Comparison of ENCODE assay signal across 9 mouse cellular contexts in the genomic region with DNA sequence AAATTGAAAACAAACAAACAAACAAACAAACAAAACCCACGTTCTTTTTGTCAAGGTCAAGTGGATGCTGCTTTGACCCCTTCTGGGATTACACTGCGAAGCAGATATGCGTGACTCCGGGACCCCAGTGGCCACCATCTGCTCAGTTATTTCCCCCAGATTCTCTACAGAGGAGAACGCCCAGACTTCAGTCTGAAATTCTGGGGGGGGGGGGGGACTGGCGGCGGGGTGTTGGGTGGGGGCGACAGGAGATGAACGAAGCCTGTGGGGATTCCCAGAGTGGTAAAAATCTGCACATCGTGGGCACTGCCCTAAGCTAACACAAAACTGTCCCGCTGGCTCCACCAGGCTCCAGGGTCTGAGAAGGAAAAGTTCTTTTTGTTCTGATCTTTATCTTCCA. TPM values are rescaled to one million over a fixed set of nuclear protein-coding genes. Genes with fewer than 3 reads are reported as not detected.
DNase-seq lines count a peak whose midpoint lies in the region; ATAC-seq and TF ChIP-seq lines count a peak whose summit lies in the region.
"Had no signal": no experiment of that assay in that cellular context is flagged by ENCODE, and none has a peak within 500 bp of the region (broad histone marks: within the 10 kb centered on the region; RNA-seq: fewer than 3 reads in every experiment).

No protein-coding gene starts in this region.

- H3K36me3 ChIP-seq in heart, embryonic 11.5 days (ENCODE audit: control insufficient read depth, insufficient read depth, low read length): no peaks in the 10 kb centered on the region
- peaks cover 10% of the 10 kb centered on the region for H3K36me3 ChIP-seq in ES-Bruce4 (ENCODE audit: control insufficient read depth, insufficient read depth, low read length, poor library complexity, severe bottlenecking)
- H3K36me3 ChIP-seq in heart, embryonic 16.5 days (ENCODE audit: control insufficient read depth, insufficient read depth): no peaks in the 10 kb centered on the region
- no peaks in the 10 kb centered on the region for H3K36me3 ChIP-seq in liver, embryonic 12.5 days

- no peak for DNase-seq in heart, postnatal 10 days
- DNase-seq in thymus, adult 18-20 months: no peak
- DNase-seq in urinary bladder, postnatal 14 days (ENCODE audit: low spot score): no peak
- no peak for DNase-seq in right cerebral cortex, adult 18-20 months

- 8% methylated on average over 11 of the region's 11 CpGs for WGBS in heart, embryonic 11.5 days (ENCODE audit: insufficient replicate concordance)
- 8% methylated on average over 11 of the region's 11 CpGs for WGBS in heart, embryonic 16.5 days
- 4% methylated on average over 11 of the region's 11 CpGs for WGBS in liver, embryonic 12.5 days (ENCODE audit: insufficient replicate concordance)

- intact Hi-C loops in heart, postnatal 10 days (cut with DNase I): loop anchor here (2.0 kb wide), 1 partner anchor 46 kb away; no protein-coding TSS in a partner anchor

- H3K27me3 ChIP-seq in heart, embryonic 11.5 days (ENCODE audit: control insufficient read depth, insufficient read depth, low read length): peaks cover 57% of the 10 kb centered on the region
- H3K27me3 ChIP-seq in ES-Bruce4 (ENCODE audit: control insufficient read depth, insufficient read depth, low read length, poor library complexity, severe bottlenecking): no peaks in the 10 kb centered on the region
- H3K27me3 ChIP-seq in heart, embryonic 16.5 days (ENCODE audit: control insufficient read depth, insufficient read depth, low read length): peaks cover 57% of the 10 kb centered on the region
- H3K27me3 ChIP-seq in liver, embryonic 12.5 days (replicated peaks): peaks cover 91% of the 10 kb centered on the region

- H3K27ac ChIP-seq in heart, embryonic 11.5 days (ENCODE audit: low read depth, low read length): no peak overlapping the region
- H3K27ac ChIP-seq in ES-Bruce4 (ENCODE audit: insufficient read depth, low read length): peak overlapping the region; percentile 59; the same call in 1 of the 2 replicates
- H3K27ac ChIP-seq in heart, embryonic 16.5 days (ENCODE audit: low read length): no peak overlapping the region
- no peak overlapping the region for H3K27ac ChIP-seq in liver, embryonic 12.5 days

- no peak for TF ChIP-seq POLR2A in ES-Bruce4 (IDR thresholded peaks at IDR 0.05; ENCODE audit: insufficient read depth, low read length)

- H3K9ac ChIP-seq in heart, embryonic 11.5 days (ENCODE audit: low read depth, low read length): no peak overlapping the region
- peak overlapping the region; percentile 81 for H3K9ac ChIP-seq in ES-Bruce4 (ENCODE audit: low read depth, poor library complexity, severe bottlenecking)
- no peak overlapping the region; the same call in 1 of the 2 replicates for H3K9ac ChIP-seq in heart, embryonic 16.5 days (ENCODE audit: low read length)
- H3K9ac ChIP-seq in liver, embryonic 12.5 days: no peak overlapping the region

- H3K9me3 ChIP-seq in heart, embryonic 11.5 days (replicated peaks; ENCODE audit: control insufficient read depth, low read length): no peaks in the 10 kb centered on the region
- H3K9me3 ChIP-seq in ES-Bruce4 (replicated peaks; ENCODE audit: control insufficient read depth, insufficient read depth, low read length, poor library complexity, severe bottlenecking): no peaks in the 10 kb centered on the region
- H3K9me3 ChIP-seq in heart, embryonic 16.5 days (replicated peaks; ENCODE audit: control insufficient read depth, low read length): no peaks in the 10 kb centered on the region
- no peaks in the 10 kb centered on the region for H3K9me3 ChIP-seq in liver, embryonic 12.5 days (replicated peaks)

- H3K4me1 ChIP-seq in heart, embryonic 11.5 days (ENCODE audit: control insufficient read depth, insufficient read depth, low read length): peaks cover 15% of the 10 kb centered on the region
- peaks cover 4% of the 10 kb centered on the region for H3K4me1 ChIP-seq in ES-Bruce4 (ENCODE audit: control insufficient read depth, insufficient read depth, low read length)
- peaks cover 16% of the 10 kb centered on the region for H3K4me1 ChIP-seq in heart, embryonic 16.5 days (ENCODE audit: control insufficient read depth, insufficient read depth, low read length)
- peaks cover 20% of the 10 kb centered on the region for H3K4me1 ChIP-seq in liver, embryonic 12.5 days

- TF ChIP-seq EP300 in ES-Bruce4 (IDR thresholded peaks at IDR 0.05; ENCODE audit: insufficient read depth, low read depth, low read length): no peak

- peak overlapping the region; percentile 44 for H3K4me3 ChIP-seq in heart, embryonic 11.5 days (ENCODE audit: low read depth, low read length)
- H3K4me3 ChIP-seq in ES-Bruce4 (ENCODE audit: low read depth, low read length): peak overlapping the region; percentile 67; the same call in 1 of the 2 replicates
- peak overlapping the region; percentile 62 for H3K4me3 ChIP-seq in heart, embryonic 16.5 days (ENCODE audit: low read length)
- no peak overlapping the region; the same call in 1 of the 2 replicates for H3K4me3 ChIP-seq in liver, embryonic 12.5 days

- peak overlapping the region; percentile 92 for H3K4me2 ChIP-seq in heart, embryonic 11.5 days
- peak overlapping the region; percentile 78 for H3K4me2 ChIP-seq in heart, embryonic 16.5 days (ENCODE audit: low read depth, low read length)
- H3K4me2 ChIP-seq in liver, embryonic 12.5 days: peak overlapping the region; percentile 75

- no peak for ATAC-seq in heart, embryonic 11.5 days (replicated peaks; ENCODE audit: insufficient number of reproducible peaks, low FRiP score, low TSS enrichment)
- no peak for ATAC-seq in heart, embryonic 16.5 days (replicated peaks; ENCODE audit: extremely low read depth, insufficient read depth, low FRiP score)
- ATAC-seq in liver, embryonic 12.5 days: no peak

- no peak for TF ChIP-seq CTCF in ES-Bruce4 (IDR thresholded peaks at IDR 0.05; ENCODE audit: low read depth, low read length)

RNA-seq across cellular contexts. Expression of a gene that starts 0.8 kb away (rescaled TPM):
- polyA plus RNA-seq in heart, embryonic 11.5 days (2014; fragmentation: Nextera tagmentation; extraction: Ambion mirVana): 3.2 and 3.3 TPM in 2 replicates
- total RNA-seq in heart, postnatal 10 days (2021): 10 to 100 TPM; 44.1 to 53.6 TPM
- 8.3 and 8.5 TPM in 2 replicates for polyA plus RNA-seq in ES-Bruce4 (2011; ENCODE audit: insufficient read depth, insufficient read length, low read depth, missing spikeins)
- 13.4 and 14.0 TPM in 2 replicates for polyA plus RNA-seq in heart, embryonic 16.5 days (2015; fragmentation: Nextera tagmentation; extraction: Ambion mirVana)
- polyA plus RNA-seq in liver, embryonic 12.5 days (2016; fragmentation: Nextera tagmentation; extraction: Ambion mirVana): 0.42 and 0.94 TPM in 2 replicates
- total RNA-seq: liver, adult 2 months had no signal
- polyA plus RNA-seq: liver, adult 2 months had no signal

RNA-seq across cellular contexts. Expression of a gene that starts 37.3 kb away (rescaled TPM):
- 8.1 and 8.8 TPM in 2 replicates for polyA plus RNA-seq in heart, embryonic 11.5 days (2014; fragmentation: Nextera tagmentation; extraction: Ambion mirVana)
- 10 to 100 TPM; 11.3 to 12.1 TPM for total RNA-seq in heart, postnatal 10 days (2021)
- 18.1 TPM in 2 replicates for polyA plus RNA-seq in ES-Bruce4 (2011; ENCODE audit: insufficient read depth, insufficient read length, low read depth, missing spikeins)
- 7.6 and 10.3 TPM in 2 replicates for polyA plus RNA-seq in heart, embryonic 16.5 days (2015; fragmentation: Nextera tagmentation; extraction: Ambion mirVana)
- polyA plus RNA-seq in liver, embryonic 12.5 days (2016; fragmentation: Nextera tagmentation; extraction: Ambion mirVana): 23.1 and 27.2 TPM in 2 replicates
